Mouse (Mus musculus) limb, embryonic 15.5 days (tissue): ENCODE results near the gene Csf2rb. TPM values are rescaled to one million over a fixed set of nuclear protein-coding genes. Genes with fewer than 3 reads are reported as not detected.
"Not testable (repeated sequence)": the region's sequence is repeated elsewhere in the genome, so short reads cannot be mapped to it uniquely, and the experiment has no call there.

Experiments
- ATAC-seq: fragments of 200-750 bp; cut with Nextera tagmentation; 2 replicates; pipeline ENCODE4 v1.8.0; 2017; ENCODE audit warnings: low read depth, moderate TSS enrichment; ENCODE audit not compliant: insufficient number of reproducible peaks, low FRiP score, low TSS enrichment
- H3K27ac ChIP-seq: fragments of 300-500 bp; sonication (generic); 2 replicates; pipeline ENCODE4 v1.5.1; 2015; ENCODE audit warnings: moderate library complexity, mild to moderate bottlenecking, inconsistent platforms
- H3K27me3 ChIP-seq: fragments of 300-500 bp; sonication (generic); 2 replicates; pipeline ENCODE4 v1.6.1; 2015; ENCODE audit warnings: inconsistent platforms
- H3K36me3 ChIP-seq: fragments of 300-500 bp; sonication (generic); 2 replicates; pipeline ENCODE4 v1.6.1; 2015; ENCODE audit warnings: inconsistent platforms
- H3K4me1 ChIP-seq: fragments of 300-500 bp; sonication (generic); 2 replicates; pipeline ENCODE4 v1.6.1; 2015; ENCODE audit warnings: inconsistent platforms
- H3K4me2 ChIP-seq: fragments of 300-500 bp; sonication (generic); 2 replicates; pipeline ENCODE4 v1.6.1; 2015; ENCODE audit warnings: mild to moderate bottlenecking, inconsistent platforms
- H3K4me3 ChIP-seq: fragments of 300-500 bp; sonication (generic); 2 replicates; pipeline ENCODE4 v1.5.1; 2015; ENCODE audit warnings: mild to moderate bottlenecking, inconsistent platforms
- H3K9ac ChIP-seq: fragments of 300-500 bp; sonication (generic); 2 replicates; pipeline ENCODE4 v1.6.1; 2015; ENCODE audit warnings: inconsistent platforms
- H3K9me3 ChIP-seq: fragments of 300-500 bp; sonication (generic); 2 replicates; pipeline ENCODE4 v1.6.1; 2016; ENCODE audit warnings: inconsistent platforms
- WGBS: fragments of 180-500 bp; shearing (Covaris S2); methylation state at CpG from one replicate; pipeline ENCODE4 v1.1.7; 2015; 5-methylcytosine and 5-hydroxymethylcytosine counted together
- polyA plus RNA-seq: library from polyadenylated mRNA; unstranded; fragments of >200 nt; fragmentation: Nextera tagmentation; extraction: Ambion mirVana; gene quantifications from 2 replicates; pipeline ENCODE4 v1.2.1, GENCODE M21; 2015

Csf2rb gene
- 5.6 and 6.0 TPM in 2 replicates for polyA plus RNA-seq

DNA sequence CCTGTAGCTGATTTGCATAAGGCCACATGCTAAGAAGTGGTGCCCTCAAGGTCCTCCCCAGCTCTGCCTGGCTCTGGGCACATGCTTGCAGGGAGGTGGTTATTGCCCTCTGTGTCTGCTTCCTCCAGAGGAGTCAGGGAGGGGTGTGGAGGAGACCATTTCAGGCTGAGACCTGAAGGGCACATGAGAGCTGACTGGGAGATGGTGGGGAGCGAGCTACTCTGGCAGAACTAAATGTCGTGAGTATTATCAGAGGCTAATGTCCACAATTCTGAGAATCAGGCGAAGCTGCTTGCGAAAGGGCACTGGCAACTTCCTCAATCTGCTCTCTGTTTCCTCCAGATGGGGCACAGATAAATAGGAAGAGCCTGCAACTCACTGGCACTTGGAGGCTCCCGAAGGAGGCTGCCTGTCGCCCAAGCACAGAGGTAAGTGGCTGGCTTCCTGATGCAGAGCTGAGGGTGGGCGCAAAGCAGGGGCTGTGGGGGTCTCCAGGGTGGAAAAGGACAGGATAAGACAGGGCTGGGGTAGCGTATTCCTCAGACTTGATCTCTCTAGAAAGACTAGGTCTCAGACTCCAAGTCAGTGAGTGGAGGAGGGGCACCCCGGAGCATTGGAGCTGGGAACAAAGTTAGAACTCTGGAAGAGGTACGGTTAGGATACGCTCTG is at the start of gene Csf2rb:
Gene Csf2rb (plus strand): TSS at position 82 of the 669 bp plus-strand sequence.
- H3K27me3 ChIP-seq, result no peaks in the 10 kb centered on the region
- no peaks in the 10 kb centered on the region for H3K36me3 ChIP-seq
- WGBS, result 72% methylated on average over 11 of the region's 11 CpGs
- H3K27ac ChIP-seq, result no peak within 1 kb of the TSS
- no peak within 1 kb of the TSS for H3K4me2 ChIP-seq
- no peaks in the 10 kb centered on the region for H3K4me1 ChIP-seq
- no peak within 1 kb of the TSS for H3K9ac ChIP-seq
- ATAC-seq, result no peak
- H3K4me3 ChIP-seq, result no peak within 1 kb of the TSS
- H3K9me3 ChIP-seq, result no peaks in the 10 kb centered on the region

- H3K27ac ChIP-seq, result no peak overlapping the region
- H3K27me3 ChIP-seq, result no peaks in the 10 kb centered on the region
- WGBS, result 70% methylated on average over 2 of the region's 2 CpGs
- H3K9ac ChIP-seq, result no peak overlapping the region
- H3K4me3 ChIP-seq, result no peak overlapping the region
- ATAC-seq, result no peak
- H3K4me1 ChIP-seq, result no peaks in the 10 kb centered on the region
- no peak overlapping the region for H3K4me2 ChIP-seq
- no peaks in the 10 kb centered on the region for H3K36me3 ChIP-seq
- H3K9me3 ChIP-seq, result no peaks in the 10 kb centered on the region
Measured at GRCm38 (mm10) chr15:78278308-78278707, 47.2 kb upstream of the Csf2rb start.

GRCm38 (mm10) chr15:78287941-78288340 is 37.6 kb upstream of the Csf2rb start:
- Histone ChIP-seq H3K9ac (no peak overlapping the region), H3K4me1 (peaks cover 3% of the 10 kb centered on the region; the same call in 1 of the 2 replicates), H3K4me2 (no peak overlapping the region), H3K36me3 (no peaks in the 10 kb centered on the region), H3K9me3 (no peaks in the 10 kb centered on the region), H3K27ac (no peak overlapping the region), H3K4me3 (no peak overlapping the region), H3K27me3 (no peaks in the 10 kb centered on the region)
- ATAC-seq, result no peak
- 87% methylated on average over 5 of the region's 5 CpGs for WGBS

GRCm38 (mm10) chr15:78289775-78290174 is 35.8 kb upstream of the Csf2rb start:
- not testable (repeated sequence) for H3K4me1 ChIP-seq, H3K4me2 ChIP-seq, H3K36me3 ChIP-seq, ATAC-seq, H3K9ac ChIP-seq, H3K27me3 ChIP-seq, H3K9me3 ChIP-seq, H3K4me3 ChIP-seq, H3K27ac ChIP-seq
- WGBS, result 69% methylated on average over 5 of the region's 5 CpGs

- not testable (repeated sequence) for ATAC-seq, H3K4me3 ChIP-seq, H3K27me3 ChIP-seq, H3K9me3 ChIP-seq, H3K9ac ChIP-seq, H3K4me1 ChIP-seq, H3K4me2 ChIP-seq, H3K27ac ChIP-seq, H3K36me3 ChIP-seq
- WGBS, result 14% methylated on average over 2 of the region's 2 CpGs
Measured at GRCm38 (mm10) chr15:78293228-78293627, 32.3 kb upstream of the Csf2rb start.

GRCm38 (mm10) chr15:78293716-78294115 is 31.8 kb upstream of the Csf2rb start:
- no peaks in the 10 kb centered on the region for H3K9me3 ChIP-seq
- H3K27me3 ChIP-seq, result no peaks in the 10 kb centered on the region
- H3K4me2 ChIP-seq, result no peak overlapping the region
- no peak overlapping the region for H3K4me3 ChIP-seq
- no peak overlapping the region for H3K27ac ChIP-seq
- no peak for ATAC-seq
- H3K36me3 ChIP-seq, result no peaks in the 10 kb centered on the region
- H3K4me1 ChIP-seq, result peaks cover 3% of the 10 kb centered on the region; the same call in 1 of the 2 replicates
- H3K9ac ChIP-seq, result no peak overlapping the region
- WGBS, result 80% methylated on average over 4 of the region's 4 CpGs

- Histone ChIP-seq H3K4me1 (no peaks in the 10 kb centered on the region), H3K4me3 (no peak overlapping the region), H3K27me3 (no peaks in the 10 kb centered on the region), H3K27ac (no peak overlapping the region), H3K9ac (no peak overlapping the region), H3K36me3 (no peaks in the 10 kb centered on the region), H3K9me3 (no peaks in the 10 kb centered on the region), H3K4me2 (no peak overlapping the region)
- ATAC-seq, result no peak
- 75% methylated on average over 1 of the region's 1 CpGs for WGBS
Measured at GRCm38 (mm10) chr15:78298558-78298957, 27.0 kb upstream of the Csf2rb start.

DNA sequence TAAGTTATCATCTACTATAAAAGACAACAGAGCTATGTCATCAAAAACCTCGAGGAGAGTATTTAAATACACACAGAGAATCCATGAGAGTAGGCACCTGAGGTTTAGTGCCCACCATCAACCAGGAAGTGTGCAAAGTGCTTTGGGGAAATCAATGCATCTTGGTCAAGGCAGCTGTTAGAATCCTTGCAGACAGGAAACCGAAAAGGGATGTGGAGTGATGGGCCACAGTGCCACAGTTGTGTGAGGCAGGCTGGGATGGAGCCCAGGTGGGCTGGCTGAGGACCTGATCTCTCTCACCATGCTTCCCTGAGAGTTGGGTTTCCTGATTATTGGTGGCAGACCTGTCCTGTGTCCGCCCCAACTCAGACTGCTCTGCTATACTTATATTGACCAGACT is 25.9 kb upstream of the Csf2rb start:
- ATAC-seq, result no peak
- Histone ChIP-seq H3K27ac (no peak overlapping the region), H3K4me3 (no peak overlapping the region), H3K9ac (no peak overlapping the region), H3K27me3 (no peaks in the 10 kb centered on the region), H3K4me1 (no peaks in the 10 kb centered on the region), H3K9me3 (no peaks in the 10 kb centered on the region), H3K36me3 (no peaks in the 10 kb centered on the region), H3K4me2 (no peak overlapping the region)
- WGBS, result 60% methylated on average over 3 of the region's 3 CpGs

- no peaks in the 10 kb centered on the region for H3K9me3 ChIP-seq
- H3K9ac ChIP-seq, result no peak overlapping the region
- no peak overlapping the region for H3K4me2 ChIP-seq
- H3K36me3 ChIP-seq, result no peaks in the 10 kb centered on the region
- no peak overlapping the region for H3K27ac ChIP-seq
- no peaks in the 10 kb centered on the region for H3K4me1 ChIP-seq
- H3K4me3 ChIP-seq, result no peak overlapping the region
- no peak for ATAC-seq
- H3K27me3 ChIP-seq, result no peaks in the 10 kb centered on the region
Measured at GRCm38 (mm10) chr15:78300773-78301172, 24.8 kb upstream of the Csf2rb start.

- Histone ChIP-seq H3K4me1 (no peaks in the 10 kb centered on the region), H3K9me3 (no peaks in the 10 kb centered on the region), H3K4me2 (no peak overlapping the region), H3K27ac (no peak overlapping the region), H3K27me3 (no peaks in the 10 kb centered on the region), H3K9ac (no peak overlapping the region), H3K4me3 (no peak overlapping the region), H3K36me3 (no peaks in the 10 kb centered on the region)
- 97% methylated on average over 4 of the region's 4 CpGs for WGBS
- ATAC-seq, result no peak
Measured at GRCm38 (mm10) chr15:78302718-78303117, 22.8 kb upstream of the Csf2rb start.

DNA sequence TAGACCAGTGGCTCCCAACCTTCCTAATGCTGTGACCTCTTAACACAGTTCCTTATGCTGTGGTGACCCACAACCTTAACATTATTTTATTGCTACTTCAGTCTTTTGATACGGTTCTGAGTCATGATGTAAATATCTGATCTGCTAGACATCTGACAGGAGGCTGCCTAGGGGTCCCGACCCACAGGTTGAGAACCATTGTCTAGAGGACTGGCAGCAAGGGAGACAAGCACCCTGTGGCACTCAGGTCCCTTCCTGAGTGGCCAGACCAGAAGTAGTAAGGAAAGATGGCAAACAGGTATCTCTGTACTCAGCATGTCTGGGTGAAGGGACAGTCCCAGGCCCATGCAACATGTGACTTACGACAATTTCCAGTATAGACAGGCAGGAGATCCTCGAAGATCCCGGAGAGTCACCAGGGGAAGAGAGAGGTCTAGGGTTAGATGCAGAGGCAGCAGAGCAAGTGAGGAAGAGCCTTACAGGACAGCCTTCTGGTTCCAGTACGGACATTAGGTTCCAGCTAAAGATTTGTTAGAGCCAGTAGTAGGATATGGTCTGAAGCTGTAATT is 21.8 kb upstream of the Csf2rb start:
- Histone ChIP-seq H3K4me2 (no peak overlapping the region), H3K27me3 (no peaks in the 10 kb centered on the region), H3K4me1 (no peaks in the 10 kb centered on the region), H3K36me3 (no peaks in the 10 kb centered on the region), H3K9me3 (no peaks in the 10 kb centered on the region), H3K27ac (no peak overlapping the region), H3K9ac (no peak overlapping the region), H3K4me3 (no peak overlapping the region)
- WGBS, result 84% methylated on average over 6 of the region's 6 CpGs
- no peak for ATAC-seq

DNA sequence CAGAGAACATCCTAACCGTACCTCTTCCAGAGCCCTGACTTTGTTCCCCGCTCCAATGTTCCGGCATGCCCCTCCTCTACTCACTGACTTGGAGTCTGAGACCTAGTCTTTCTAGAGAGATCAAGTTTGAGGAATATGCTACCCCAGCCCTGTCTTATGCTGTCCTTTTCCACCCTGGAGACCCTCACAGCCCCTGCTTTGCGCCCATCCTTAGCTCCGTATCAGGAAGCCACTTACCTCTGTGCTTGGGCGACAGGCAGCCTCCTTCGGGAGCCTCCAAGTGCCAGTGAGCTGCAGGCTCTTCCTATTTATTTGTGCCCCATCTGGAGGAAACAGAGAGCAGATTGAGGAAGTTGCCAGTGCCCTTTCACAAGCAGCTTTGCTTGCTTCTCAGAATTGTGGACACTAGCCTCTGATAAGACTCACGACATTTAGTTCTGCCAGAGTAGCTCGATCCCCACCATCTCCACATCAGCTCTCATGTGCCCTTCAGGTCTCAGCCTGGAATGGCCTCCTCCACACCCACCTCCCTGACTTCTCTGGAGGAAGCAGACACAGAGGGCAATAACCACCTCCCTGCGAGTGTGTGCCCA is 20.1 kb upstream of the Csf2rb start, which contains the start of gene Csf2rb2:
Gene Csf2rb2 (minus strand): TSS at position 381 of the 593 bp plus-strand sequence.
- Histone ChIP-seq H3K4me3 (no peak within 1 kb of the TSS), H3K4me1 (no peaks in the 10 kb centered on the region), H3K27me3 (no peaks in the 10 kb centered on the region), H3K9ac (no peak within 1 kb of the TSS), H3K27ac (no peak within 1 kb of the TSS), H3K9me3 (no peaks in the 10 kb centered on the region), H3K4me2 (no peak within 1 kb of the TSS), H3K36me3 (no peaks in the 10 kb centered on the region)
- WGBS, result 69% methylated on average over 10 of the region's 10 CpGs
- ATAC-seq, result no peak
